Mouse (Mus musculus) hematopoietic stem cell, adult 5-6 weeks (primary cell): ENCODE results near the gene Clic4. TPM values are rescaled to one million over a fixed set of nuclear protein-coding genes. Genes with fewer than 3 reads are reported as not detected.

Experiments used
- ATAC-seq, 2 experiments: fragments of 125-278 bp in 1 of 2; replicated peaks in 1 of 2; 2 replicates each; pipeline ENCODE4 v1.8.0; 2016 to 2017; ENCODE audit warnings: inconsistent platforms in 2 of 2, mild to moderate bottlenecking in 2 of 2, moderate number of reproducible peaks in 2 of 2, low read depth in 1 of 2, moderate TSS enrichment in 1 of 2; ENCODE audit not compliant: low FRiP score in 2 of 2, poor library complexity in 2 of 2, severe bottlenecking in 2 of 2, insufficient read depth in 1 of 2, low TSS enrichment in 1 of 2
- total RNA-seq: library from RNA; stranded (forward); fragments of 172-1452, 232-1000 nt; gene quantifications from 2 replicates; pipeline ENCODE4 v1.2.3, GENCODE M21; 2017

Clic4 gene
- total RNA-seq, 1 experiment from 2014 or later = 66.9 TPM

DNA sequence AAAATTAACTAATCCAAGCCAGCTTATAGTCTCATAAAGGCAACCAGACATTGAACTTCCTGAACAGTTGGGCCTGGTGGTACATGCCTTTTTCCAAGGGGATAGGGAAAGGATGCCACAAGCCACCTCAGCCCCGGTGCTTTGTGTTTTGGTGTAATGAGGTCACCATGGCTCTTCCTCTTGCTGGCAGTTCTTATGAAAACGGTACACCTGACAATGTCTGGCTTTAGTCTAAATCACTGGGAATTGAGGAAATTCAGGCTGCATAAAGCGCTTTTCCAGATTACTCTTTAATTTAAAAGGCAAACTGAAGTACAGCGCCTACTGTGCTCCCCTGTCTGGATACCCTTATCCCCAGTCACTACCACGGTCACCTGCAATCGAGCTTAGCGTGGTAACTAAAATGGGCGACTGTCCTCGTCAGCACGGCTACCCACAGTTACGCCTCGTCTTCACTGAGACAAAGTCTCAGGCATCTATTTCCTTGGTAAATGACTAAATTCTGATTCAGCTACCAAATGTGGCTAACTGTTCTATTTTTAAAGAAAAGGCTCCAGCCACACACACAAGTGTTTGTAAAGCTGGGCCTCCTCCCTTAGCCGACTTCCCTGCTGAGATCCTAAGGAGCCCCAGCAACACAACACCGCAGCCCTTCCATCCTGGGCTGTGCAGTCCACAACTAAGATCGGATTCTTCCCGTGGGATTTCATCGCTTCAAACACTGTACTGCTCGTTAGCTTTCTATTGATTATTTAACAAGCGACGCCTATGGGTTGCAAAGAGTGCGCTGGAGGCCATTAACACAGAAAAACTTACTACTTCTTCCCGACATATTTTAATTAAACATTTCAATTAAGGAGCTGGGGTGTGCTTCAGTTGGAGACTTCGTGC lies 25.5 kb downstream of the Clic4 start:
- ATAC-seq = no peak

DNA sequence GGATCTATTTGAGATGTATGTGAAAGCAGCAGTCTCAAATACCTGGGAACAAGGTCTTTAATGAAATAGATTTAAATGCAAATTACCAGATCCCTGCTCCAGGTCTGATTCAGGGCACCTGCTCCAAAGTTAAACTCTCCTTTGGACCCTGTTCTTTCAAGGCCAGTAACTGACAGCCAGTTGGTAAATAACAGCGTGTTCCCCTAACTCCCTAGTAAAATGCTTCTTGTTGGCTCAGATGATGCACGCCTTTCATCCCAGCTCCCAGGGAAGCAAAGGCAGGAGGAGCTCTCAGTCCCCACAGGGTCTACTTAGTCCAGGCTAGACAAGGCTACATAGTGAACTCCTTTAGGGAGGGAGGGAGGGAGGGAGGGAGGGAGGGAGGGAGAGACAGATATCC lies 26.2 kb downstream of the Clic4 start:
- no peak for ATAC-seq

DNA sequence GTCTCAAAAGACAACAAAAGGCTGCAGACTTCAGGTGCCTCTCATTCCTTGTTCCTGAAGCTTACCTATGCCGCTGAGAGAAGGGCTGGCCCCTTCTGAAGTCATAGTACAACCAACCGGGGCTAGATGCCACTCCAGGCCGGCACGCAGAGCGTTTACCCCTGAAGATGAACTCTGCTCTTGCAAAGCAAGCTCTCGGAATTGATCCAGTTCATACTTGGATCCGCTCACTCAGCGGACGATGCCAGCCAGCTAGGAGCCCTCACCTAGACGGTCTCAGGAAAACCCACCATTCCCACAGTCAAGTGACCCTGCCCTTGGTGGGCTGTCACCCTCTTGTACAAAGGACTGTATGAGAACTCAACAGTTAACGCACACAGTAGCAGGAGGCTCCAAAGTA lies 26.8 kb downstream of the Clic4 start:
- no peak for ATAC-seq

DNA sequence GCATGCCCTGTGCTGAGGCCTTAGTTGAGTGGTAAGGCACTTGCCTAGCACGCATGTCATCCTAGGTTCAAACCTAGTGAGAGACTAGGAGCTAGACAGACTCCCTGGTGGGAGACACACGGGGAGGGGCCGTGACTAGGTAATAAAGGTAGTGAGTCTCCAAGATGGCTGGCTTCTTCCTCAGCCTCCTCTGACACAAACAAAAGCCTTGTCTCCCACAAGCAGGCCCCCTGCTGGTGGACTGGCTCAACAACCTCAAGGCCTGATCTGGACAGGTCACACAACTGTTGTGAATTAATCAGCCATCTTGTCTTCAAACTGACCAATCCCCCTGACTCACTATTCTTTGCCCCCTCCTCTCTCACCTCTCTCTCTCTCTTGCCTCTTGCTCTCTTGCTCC lies 28.3 kb downstream of the Clic4 start:
- ATAC-seq = no peak

DNA sequence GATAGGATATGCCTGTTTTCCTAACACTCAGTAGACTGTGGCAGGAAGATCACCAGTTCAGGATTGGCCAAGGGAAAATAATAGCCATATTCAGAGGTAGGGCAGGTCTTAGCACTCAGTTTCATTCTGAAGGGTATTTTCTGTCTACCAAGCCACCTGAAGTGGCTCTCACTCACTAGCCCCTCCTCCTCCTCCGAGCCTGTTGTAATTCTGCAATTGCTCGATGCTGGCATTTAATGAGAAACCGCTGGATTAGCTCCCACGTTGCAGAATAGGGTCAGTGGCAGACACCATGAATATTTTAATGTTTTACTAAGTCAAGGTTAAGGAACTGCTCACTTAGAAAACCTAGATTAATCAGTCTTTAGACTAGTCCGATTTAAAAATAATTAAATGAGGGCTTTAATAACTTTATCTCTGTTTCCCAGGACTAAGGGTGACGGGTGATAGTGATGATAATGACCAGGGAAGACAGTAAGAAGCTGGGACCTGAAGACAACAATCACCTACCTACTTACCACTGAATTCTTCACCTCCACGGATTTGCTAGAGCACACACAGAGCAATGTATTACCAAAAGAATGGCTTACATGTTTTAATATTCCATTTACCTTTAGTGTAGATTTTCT lies 29.6 kb downstream of the Clic4 start:
- no peak for ATAC-seq

DNA sequence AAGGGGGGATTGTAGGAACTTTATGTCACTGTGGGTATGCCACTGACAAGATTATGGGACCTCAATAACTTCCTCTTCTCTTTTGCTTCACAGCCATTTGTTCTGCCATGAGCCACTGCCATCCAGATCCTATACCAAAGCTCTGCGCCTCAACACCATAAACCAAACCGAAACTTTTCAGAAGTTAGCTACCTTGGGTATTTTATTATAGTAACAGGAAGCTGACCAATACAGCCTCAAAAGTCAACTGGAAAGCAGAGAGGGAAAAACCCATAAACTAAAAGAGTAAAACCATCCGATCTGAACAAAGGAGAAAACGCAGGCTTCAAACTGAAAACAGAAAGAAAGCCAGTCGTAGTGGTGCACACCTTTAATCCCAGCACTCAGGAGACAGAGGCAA lies 30.2 kb downstream of the Clic4 start:
- no peak for ATAC-seq

DNA sequence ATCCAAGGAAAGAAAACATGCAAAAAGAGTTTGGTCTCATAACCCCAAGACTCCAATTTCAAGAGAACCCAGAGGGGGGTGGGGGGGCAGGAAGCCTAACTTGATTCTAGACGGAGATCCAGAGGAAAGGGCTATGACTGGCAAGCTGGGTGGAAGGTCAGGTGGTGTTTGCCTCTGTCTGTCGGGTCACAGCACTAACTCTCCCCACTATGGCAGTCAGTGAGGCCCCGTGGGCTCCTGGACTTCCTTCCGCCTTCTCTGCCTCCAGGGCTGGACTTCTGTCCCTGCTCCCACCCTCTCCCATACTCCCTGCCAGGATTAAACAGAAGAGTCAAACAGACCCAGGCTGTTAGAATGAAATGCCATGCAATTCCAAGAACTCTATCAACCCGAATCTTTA lies 30.9 kb downstream of the Clic4 start:
- ATAC-seq = no peak

DNA sequence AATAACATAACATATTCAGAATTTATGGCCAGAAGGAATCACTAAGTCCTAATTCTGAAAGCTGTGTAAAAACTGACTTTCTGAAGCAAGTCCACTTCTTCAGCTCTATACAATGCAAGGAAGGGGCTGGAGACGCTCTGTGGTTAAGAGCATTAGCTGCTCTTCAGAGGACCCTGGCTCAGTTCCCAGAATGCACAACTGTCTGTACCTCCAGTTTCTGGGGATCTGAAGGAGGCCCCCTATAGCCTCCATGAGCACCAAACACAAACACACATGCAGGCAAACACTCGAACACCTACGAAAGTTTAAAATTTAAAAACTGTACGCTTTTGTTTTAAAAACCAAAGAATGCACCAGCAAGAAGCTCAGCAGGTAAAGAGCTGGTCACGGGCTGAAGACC lies 31.5 kb downstream of the Clic4 start:
- ATAC-seq = no peak

DNA sequence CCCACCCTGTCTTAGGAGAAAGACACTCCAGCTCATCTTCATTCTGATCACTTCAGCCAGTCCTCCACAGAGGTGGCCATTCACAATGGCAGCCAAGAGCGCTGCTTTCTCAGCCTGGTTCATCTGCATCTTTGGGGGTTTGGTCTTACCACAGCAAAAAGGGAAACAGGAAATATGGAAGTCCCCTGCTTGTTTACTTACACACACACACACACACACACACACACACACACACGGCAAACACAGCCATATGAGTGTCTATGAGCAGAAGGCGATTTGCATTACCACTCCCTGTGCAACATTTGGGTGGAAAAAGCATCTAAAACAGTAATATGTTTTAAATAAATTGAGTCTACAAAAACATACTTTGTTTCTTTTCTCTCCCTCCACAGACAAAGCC lies 32.3 kb downstream of the Clic4 start:
- 0 out of 4 replicates have a peak, but pooled peaks of 1 of the 2 experiments have one; percentile 15 for ATAC-seq

DNA sequence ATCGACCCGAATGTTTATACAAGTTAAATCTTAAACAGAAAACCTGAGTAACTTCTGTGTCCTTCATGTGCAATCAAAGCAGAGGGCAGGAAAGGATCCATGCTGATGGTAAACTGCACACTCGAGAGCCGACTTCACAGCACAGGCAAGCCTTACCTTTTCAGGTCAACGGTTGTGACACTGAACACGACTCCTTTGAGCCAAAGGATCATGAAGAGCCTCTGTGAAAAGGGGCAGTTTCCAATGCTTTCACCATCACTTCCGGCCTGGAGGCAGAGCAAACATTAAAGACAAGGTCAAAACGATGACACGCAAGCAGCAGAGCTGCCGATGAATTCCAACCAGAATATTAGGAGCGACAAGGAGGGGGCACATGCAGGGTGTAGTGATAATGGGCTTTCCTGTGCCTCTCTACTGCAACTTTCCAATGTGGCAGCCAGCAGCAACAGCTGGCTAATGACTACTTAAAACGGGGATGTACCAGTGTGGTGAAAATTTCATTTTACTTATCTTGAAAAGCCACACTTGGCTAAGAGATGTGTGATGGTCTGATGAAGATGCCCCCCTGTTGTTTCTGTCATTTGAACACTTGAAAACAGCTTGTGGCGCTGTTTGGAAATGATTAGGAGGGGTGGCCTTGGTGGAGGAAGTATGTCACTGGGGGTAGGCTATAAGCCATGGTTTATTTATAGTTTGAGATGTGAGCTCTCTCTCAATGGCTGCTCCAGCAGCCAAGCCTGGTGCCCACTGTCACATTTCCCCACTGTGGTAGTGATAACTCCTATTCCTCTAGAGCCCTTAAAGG lies 33.7 kb downstream of the Clic4 start:
- ATAC-seq = peak; percentile 28 to 46; a peak in 1 of 4 replicates

DNA sequence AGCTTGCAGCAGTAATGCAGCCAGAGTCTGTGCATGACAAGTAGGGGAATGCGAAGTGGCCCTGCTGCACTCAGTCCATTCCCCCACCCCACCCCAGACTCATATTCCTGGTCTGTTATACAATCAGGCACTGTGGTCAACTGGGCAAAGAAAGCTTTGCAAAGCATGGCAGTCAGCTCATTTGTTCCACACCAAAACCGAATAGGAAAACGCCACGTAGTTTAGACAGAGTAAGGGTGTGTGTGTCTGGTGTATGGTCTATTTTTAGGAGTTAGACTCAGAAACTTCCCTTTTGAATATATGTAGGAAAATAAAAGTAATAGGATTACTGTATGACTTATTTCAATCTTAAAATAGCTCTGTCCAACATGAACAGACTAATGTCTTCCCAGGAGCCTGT lies 36.0 kb downstream of the Clic4 start:
- no peak for ATAC-seq

DNA sequence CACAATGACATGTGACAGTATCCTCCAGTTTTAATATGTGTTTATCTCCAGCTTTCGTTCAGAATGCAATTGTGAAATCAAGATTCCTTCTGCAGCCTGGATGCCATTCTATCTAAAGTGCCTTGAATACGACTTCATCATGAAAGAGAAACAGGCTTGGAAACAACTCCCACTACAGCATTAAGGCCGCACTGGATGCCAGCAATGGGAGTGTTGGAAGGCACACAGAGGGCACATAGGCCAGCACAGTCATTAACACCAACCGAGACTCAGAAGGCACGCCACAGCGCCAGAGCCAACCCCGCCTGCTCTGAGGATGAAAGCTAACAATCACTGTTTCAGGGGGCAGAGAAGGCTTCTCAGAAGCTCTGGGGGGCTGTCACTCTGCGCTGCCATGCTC lies 37.1 kb downstream of the Clic4 start:
- ATAC-seq = no peak

DNA sequence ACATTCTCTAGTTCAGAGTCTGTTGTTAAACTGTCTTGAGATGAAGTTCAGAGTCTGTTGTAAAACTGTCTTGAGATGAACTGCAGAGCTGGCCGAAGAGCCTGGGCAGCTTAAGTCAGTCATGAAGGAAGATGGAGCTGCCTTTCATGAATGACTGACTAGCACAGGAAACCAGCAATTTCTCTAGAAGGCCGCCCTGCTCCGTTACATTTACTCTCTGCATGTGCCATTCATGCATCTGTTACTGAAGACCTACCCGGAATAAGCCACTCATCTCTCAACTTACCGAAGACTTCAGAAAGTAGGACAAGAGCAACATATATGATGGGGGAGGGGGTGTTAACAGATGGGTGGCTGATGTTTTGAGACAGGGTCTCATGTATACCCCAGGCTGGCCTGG lies 40.1 kb downstream of the Clic4 start:
- no peak for ATAC-seq

DNA sequence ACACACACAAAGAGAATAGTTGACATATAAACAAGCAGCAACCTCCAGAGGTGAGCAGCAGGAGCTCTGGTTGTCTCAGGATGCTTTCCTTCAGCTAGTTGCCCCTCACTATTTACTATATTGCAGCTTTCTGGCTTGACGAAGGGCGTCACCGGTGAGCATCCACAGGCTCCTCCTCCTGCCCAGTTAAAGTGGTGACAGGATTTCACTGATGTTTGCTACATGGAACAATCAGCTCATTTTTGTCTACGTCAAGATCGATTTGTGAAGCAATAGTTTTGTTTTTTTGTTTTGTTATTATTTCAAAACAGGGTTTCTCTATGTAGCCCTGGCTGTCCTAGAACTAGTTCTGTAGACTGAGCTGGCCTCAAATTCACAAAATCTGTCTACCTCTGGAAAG lies 41.1 kb downstream of the Clic4 start:
- no peak for ATAC-seq

DNA sequence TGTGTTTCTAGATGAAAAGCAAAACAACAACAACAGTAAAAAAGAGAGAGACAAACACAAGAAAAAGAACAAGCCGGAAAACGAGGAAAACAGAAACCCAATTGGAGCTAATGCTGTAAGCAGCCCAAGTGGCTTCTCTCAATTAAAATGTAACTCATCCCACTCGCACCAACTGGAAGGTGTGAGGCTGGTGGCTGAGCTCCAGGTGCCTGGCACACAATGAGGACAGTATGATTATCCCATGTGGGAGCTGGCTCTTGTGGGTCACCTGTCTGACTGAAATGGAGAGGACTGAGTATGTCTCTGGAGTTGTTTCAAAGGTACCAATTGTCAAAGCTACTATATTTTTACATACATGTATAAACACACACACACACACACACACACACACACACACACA lies 41.5 kb downstream of the Clic4 start:
- ATAC-seq = no peak

DNA sequence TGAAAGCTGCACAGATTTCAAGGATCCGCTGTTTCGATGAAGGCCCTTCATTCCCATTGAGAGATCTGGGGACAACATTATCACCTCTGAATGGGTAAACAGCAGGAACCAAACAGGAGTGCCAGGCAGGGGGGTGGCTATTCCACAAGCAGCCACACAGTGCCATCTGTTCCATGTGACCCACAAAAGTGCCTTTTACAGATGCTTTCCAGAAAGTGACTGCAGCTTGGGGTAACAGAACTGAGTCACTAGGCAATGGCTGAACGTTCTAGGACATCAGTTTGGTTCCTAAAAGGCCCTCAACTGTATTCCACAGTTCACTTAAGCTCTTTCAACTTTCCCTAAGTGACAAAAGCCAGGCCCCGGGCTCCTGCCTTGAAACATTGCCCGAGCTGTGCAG lies 42.0 kb downstream of the Clic4 start:
- ATAC-seq = no peak

DNA sequence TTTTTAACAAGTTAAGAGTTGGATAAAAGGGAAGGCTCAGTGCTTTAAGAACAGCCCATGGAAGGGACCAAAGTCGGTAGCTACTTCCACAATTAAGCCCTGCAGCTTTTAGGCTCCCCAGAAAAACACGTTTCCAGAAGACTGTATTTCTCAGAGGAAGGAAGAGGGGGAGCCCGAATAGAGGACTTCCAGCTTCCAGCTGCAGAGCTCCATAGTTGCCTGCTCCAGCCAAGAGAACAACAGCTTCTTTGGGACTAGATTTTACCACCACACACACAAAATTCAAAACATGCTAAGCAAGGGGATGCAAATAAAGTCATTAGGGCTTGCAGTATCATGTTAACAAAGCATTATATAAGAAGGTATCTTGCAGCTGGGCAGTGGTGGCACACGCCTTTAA lies 42.7 kb downstream of the Clic4 start:
- ATAC-seq = no peak

DNA sequence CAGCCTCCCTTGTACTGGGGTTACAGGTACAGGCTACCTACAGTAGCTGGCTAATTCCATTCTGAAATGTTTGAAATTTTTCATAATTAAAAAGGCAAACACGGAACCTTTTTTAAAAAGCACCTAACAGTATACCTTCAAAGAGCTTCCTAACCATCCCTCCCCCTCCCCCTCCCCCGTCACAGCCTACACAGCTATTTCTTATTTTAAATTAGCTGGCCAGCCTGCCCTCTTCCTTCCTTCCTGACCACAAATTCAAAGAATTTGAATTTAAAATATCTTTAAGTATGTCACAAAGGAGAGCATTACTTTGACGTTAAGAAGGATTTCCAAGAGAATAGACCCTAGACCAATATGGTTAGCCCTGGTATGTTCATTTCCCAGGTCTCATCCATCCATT lies 44.5 kb downstream of the Clic4 start:
- no peak for ATAC-seq
